Mouse (Mus musculus): ENCODE results near the gene Nub1. TPM values are rescaled to one million over a fixed set of nuclear protein-coding genes. Genes with fewer than 3 reads are reported as not detected.

The Nub1 gene
- total RNA-seq, 4 experiments from 2014 or later, result 85.4 to 91.5 (median 86.1) TPM

DNA sequence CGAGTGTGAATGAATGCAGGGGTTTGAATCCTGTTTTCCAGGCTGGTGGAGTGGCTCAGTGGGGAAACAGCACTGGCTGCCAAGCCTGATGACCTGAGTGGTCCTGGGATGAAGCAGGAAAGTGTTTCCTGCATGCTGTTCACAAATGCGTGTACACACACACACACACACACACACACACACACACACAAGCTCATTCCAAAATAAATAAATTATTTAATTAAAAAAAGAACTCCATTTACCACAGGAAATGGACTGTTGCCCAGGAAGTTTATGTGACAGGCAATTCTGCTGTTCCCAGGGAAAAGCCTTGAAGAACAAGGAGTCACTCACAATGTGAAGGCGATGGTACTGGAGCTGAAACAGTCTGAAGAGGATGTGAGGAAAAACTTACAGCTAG, 11.4 kb downstream of the Nub1 start:
- DNase-seq (ENCODE audit: low spot score in 2 of 2), result no peak

DNA sequence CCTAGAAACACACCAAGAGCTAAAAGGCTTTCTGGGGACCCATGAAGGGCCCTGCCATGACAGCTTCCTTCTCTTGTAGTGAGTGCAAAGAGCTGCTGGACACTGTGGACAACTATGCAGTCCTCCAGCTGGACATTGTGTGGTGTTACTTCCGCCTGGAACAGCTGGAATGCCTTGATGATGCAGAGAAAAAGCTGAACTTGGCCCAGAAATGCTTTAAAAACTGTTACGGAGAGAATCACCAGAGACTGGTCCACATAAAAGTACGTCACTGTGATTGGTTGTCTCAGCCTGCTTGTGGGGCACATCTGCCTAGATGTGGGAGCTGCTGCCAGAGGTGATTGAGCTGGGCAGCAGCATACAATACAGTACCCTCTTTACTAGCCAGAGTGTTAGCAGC, 15.9 kb downstream of the Nub1 start:
- DNase-seq (ENCODE audit: low spot score in 2 of 2), result no peak

DNA sequence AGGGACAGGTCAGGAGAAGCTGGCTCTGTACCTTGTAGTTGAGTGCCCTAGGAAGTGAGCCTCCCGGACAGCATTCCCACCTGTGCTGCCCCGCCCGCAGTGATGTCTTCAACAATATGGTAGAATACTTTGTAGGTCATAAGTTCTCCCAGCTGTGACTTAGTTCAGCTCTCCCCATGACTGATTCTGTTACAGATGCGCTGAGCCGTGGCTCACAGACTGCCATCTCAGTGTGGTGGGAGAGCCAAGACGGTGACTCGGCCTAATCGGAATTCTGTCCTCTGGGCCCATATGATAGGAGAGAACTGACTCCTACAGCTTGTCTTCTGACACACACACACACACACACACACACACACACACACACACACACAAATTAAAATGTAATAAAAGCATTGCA, 19.3 kb downstream of the Nub1 start:
- no peak for DNase-seq (ENCODE audit: low spot score in 2 of 2)

DNA sequence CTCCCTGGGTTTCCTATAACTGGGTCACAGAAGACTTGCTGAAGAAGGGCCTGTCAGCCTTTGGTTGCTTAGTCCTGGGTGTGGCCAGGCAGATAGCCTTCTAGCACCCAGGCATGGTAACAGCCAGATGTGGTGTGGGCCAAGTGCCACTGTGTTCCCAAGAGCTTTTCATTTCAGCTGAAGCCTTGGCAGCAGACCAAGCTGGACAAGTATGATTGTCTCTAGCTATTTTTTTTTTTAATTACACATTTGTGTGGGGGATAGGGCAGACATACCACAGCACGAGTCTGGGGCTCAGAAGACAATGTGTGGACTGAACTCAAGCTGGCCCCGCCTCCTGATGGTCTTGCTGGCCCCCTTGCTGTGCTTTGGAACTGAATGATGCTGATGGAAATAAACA, 24.6 kb downstream of the Nub1 start:
- no peak for DNase-seq (ENCODE audit: low spot score in 2 of 2)

DNA sequence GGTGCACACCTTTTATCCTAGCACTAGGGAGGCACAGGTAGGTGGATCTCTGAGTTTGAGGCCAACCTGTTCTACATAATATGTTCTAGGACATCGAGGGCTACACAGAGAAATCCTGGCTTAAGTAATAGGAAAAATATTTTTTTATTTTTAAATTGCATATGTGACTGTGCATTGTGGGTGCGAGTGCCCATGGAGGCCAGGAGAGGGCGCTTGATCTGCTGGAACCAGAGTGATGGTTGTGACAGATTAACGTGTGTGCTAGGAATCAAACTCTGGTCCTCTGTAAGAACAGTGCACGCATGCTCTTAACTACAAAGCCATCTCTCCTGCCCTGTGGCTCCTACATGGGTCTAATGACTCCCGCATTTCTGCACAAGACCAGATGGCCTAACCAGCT, 26.3 kb downstream of the Nub1 start:
- no peak for DNase-seq (ENCODE audit: low spot score in 2 of 2)

DNA sequence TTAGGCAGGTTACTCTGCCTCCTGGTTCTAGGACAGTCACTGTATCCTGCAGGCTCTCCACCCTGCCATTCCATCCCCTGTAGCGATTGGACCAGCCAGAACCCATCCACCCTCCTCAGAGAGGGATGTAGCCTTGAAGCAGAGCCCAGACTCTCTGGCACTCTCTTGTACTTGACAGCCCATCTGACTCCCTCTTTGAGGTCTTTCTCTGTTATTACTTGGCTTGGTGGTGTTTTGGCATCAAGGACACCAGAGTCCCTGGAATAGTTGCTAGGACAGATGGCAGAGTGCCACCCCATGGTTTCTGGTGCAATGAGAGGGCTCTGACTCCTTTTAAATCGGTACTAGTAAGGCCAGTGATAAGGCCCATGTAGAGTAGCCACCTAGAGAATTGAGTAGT, 27.9 kb downstream of the Nub1 start:
- DNase-seq (ENCODE audit: low spot score in 2 of 2), result no peak

DNA sequence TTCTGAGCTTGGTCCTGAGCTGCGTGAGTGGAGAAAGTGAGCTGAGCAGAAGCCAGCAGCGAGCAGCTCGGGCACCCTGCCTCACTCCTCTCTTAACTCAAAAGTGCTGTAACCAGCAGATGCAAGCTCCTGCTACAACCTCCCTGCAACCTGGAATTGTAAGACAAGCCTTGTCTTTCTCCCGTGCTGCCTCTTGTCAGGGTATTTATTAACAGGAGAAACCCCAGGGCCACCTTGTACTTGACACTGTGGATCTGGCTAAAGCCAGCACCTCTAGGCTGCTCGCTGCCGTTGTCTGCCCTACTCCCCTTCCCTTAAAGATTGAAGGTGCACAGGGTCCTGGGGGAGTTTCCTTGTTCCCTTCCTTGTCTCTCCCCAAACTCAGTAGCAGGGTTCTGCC, 28.7 kb downstream of the Nub1 start:
- DNase-seq (ENCODE audit: low spot score in 2 of 2), result no peak

DNA sequence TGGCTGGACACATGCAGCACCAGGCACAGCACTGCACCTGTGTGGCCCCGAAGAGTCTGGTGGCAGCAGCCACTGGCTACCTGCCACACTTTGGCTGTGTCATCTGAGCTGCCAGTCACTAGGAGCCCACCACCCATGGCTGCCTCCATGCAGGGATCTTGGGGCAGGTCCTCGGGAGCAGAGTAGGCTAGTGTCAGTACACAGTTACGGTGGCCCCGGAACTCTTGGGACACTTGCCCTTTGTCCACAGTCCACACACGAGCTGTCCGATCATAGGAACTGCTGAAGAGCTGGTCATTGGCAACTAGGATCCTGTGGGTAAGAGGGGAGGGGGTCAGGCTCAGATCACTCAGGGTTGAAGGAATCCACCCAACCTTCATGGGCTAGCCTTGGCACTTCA, 32.7 kb downstream of the Nub1 start:
- no peak for DNase-seq (ENCODE audit: low spot score in 2 of 2)

DNA sequence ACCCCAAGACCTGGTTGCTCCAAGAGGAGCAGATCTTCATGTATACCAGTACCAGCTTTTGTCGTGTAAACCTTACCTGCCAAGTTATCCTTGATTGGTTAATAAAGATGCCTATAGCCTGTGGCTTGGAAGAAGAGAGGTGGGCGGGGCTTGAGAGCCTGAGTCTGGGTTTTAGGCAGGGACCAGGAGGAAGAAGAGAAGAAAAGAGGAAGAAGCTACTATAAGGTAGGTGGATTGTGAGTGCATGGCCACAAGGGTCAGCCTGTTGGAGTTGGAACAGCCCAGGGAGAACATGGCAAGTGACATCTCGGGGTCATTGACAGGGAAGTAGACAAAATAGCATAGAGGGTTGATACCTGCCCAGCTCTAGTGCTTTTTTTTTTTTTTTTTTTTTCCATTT, 34.5 kb downstream of the Nub1 start:
- no peak for DNase-seq (ENCODE audit: low spot score in 2 of 2)

DNA sequence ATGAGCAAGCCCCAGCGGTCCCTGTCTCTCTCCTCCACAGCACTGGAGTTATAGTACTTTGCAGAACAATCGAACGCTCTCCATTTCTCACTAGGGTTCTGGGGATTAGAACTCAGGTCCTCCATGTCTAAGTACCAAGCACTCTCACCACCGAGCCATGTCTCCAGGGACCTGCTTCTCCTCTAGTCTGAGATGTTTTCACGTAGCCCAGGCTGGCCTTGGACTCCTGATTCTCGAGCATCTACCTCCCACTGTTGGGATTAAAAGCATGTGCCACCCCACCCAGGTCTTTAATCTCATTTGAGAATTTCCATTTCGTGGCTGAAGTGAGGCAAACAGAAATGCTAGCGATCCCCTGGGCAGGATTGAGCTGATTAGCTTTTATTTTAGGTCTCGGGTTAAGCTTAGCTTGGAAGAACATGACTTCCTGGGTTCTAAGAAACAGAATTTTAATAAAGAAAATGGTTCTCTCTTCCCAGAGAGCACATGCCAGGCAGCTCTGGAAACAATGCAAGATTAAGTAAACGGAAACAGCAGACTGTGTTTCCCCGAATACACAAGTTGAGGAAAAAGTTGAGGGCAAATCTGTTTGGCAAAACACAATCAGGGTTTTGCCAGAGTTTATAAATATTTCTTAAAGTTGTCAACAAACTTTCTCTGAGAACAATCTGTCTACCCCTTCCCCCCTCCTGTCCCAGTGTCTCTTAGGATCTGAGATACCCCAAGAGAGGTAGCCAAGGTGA, 38.4 kb downstream of the Nub1 start:
- DNase-seq (ENCODE audit: low spot score in 2 of 2), result no peak

DNA sequence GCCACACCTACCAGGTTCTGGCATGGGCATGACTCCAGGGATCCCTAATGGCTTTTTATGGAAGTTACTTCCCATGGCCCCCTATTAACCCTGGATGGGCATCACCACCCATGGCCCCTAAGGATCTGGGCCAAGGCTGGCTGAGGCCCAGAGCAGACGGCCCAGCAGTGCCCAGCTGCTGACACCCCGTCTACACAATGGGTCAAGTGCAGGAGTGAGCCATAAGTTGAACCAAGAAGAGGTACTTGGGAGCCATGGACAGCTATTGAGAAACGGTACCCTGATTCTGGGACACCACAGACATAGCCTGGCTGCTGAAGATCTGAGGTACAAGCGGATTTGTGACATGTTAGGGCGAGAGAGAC, 38.9 kb downstream of the Nub1 start:
- DNase-seq (ENCODE audit: low spot score in 2 of 2), result no peak

DNA sequence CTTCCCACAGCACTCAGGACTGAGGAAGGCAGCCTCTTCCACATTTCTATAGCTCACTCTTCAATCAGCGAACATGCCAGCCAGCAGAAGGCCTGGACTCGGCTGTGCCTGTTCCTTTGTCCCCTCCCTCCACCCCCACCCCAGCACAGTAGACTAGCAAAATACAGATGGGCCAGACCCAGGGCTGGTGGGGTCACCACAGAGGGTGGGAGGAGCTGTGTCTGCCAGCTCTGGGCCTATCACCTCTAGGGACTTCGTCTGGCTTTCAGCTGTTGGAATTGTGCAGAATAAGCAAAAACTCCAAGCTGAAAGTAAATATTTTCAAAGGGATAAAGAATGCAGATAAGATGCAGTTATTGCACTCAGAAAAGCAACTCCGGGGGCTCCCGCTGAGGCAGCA, 39.5 kb downstream of the Nub1 start:
- DNase-seq (ENCODE audit: low spot score in 2 of 2), result no peak

DNA sequence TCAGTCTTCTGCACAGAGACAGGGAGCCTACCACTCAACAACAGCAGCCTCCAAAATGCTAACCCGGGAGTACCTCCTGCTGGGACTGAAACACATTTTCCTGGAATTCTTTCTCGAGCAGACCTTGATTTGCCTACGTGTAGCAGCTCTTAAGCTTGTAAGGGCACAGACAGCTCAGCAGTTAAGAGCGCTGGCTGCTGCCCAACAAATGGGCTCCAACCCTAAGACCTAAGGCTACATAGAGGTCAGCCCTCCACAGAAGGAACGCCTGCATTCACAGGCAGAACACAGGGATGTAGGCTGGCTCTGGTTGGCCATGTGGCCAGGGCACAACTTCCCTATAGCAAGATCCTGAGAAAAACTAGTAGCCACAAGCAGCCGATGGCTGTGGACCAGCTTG, 40.6 kb downstream of the Nub1 start:
- no peak for DNase-seq (ENCODE audit: low spot score in 2 of 2)

DNA sequence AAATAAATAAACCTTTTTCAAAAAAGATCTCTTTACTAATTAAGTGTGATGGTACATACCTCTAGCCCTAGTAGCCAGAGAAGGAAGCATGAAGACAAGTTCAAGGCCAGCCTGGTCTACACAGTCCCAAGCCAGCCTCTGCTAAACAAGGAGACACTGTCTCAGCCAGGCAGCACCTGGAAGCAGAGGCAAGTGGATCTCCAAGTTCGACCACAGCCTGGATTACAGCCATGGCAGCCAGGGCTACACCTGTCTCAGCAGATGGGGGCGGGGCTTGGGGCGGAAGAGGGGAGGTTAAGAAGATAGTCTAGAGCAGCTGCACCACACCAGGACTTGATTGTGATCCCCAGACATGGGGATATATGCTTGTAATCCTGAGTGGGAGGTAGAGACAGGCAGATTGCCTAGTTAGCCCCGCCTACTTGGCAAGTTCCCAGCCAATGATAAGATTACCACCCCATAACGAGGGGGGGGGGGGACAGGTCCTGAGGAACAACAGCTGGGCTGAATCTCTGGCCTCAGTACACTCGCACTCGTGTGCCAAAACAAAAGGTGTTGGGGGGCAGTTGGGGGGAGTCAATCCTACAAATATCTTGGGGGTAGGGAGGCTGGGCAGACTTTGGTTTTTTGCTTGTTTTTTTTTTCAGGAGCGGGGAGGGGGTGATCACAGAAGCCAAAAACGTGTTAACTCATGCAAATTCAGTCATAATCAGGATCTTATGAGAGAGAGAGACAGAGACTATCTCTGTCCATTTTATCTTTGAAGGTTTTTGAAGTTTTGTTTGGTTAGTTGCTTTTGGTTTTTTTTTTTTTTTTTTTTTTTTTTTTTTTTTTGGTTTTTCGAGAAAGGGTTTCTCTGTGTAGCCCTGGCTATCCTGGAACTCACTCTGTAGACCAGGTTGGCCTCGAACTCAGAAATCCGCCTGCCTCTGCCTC, 41.8 kb downstream of the Nub1 start:
- no peak for DNase-seq (ENCODE audit: low spot score in 2 of 2)

DNA sequence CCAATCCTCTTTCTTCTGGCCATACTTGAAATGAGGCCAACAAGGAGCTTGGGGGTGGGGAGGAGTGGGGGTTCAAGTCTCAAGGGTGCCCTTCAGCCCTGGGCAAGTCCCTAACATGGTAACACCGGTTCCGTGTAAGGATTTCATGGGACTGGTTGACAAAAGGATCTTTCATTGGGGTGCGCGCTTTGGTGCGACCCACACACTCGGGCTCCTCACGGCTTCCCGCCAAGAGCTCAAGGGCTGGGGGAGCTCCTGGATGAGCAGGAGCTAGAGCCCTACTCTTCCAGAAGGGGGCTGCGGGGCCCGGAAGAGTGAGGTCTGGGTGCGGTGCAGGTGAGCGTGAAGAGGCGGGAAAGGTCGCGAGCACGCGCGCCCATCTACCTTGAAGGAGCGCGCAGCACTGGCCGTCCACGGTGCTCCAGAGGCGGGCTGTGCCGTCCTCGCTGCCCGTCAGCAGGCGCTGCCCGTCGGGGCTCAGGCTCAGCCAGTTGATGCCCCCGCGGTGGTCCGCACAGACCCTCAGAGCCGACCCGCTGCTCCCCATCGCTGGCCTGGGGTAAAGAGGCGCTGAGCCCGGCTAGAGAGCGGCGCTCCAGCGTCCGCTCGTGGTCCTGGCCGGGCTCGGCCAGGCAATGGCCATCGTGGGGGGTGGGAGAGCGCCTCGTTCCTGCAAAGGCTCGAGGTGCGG, 44.6 kb downstream of the Nub1 start:
- DNase-seq (ENCODE audit: low spot score in 2 of 2), result no peak

DNA sequence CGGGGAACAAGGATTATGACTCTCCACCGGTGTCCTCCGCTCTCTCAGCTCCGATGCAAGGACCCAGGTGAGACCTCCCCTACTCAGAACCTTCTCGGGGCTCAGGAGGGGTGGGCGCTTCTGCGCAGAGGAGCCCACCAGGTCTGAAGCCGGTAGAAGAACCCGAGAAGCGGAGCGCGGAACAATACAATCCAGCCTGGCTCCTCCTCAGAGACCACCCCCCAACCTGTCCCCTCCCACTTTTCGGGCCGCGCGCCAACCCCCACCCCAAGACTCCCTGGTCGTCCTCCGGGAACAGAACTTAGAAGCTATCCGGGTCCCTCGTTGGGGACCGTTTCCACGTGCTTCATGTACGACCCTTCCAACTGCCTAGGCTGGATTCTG, 45.1 kb downstream of the Nub1 start, which contains the start of gene Wdr86:
Gene Wdr86, minus strand, starts transcription at position 240 of the 384 bp plus-strand sequence.
- DNase-seq (ENCODE audit: low spot score in 2 of 2), result no peak

DNA sequence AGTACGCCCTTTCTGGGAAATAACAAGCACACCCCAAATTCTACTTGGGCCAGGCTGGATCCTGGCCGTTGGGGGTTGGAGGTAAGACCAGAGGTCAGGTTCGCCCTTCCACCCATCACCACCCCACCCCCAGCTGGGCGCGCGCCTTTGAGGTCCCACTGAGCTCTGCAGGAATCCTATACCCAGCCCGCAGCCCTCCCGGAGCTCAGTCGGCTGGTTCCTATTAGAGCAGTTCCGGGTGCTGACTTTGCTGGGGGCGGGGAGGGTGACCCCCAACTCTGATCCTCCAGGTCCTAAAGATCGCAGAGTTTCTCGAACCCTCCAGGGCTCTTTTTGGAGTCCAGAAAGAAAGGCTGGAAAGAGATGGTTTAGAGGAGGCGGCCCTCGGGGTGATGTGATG, 45.7 kb downstream of the Nub1 start:
- no peak for DNase-seq (ENCODE audit: low spot score in 2 of 2)

DNA sequence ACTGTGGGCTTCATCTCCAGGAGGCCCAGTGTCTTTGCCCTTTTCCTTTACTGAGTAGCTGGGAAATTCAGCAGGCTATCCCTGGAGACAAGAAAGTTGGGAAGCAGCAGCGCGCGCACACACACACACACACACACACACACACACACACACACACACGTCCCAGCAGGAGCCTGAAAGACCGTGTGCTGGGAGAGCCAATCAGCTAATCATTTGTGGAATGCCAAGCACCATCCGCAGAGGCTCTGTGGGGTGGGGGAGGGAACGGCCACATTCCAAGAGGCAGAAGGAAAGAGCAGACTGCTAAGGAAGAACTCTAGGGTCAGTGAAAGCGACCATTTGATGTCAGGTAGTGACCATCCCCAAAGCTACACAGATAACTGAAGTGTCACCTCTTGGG, 47.8 kb downstream of the Nub1 start:
- no peak for DNase-seq (ENCODE audit: low spot score in 2 of 2)

DNA sequence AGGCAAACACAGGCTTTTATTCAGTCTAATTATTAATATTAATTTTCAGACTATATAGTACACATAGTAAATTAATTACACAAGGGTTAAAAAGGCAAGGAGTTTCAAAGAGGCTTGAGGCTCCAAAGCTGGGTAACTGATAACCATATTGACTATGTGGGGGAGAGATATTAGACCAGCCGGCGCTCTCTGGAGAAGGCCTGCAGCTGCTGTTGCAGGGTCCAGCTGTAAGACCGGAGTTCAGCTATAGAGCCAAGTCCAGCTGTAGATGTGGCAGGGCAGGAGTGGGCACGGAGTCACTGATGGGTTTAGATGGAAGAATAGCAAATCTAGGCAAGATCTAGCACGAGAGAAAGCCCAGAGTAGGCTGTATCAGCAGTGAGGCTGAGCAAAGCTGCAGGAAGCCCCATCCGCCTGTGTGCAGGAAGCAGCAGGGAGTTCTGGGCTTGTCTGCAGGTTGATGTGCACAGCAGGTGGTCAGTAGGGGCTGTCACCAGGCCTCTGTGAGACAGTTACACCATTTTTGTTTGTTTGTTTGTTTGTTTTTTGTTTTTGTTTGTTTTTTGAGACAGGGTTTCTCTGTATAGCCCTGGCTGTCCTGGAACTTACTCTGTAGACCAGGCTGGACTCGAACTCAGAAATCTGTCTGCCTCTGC, 48.6 kb downstream of the Nub1 start:
- DNase-seq (ENCODE audit: low spot score in 2 of 2), result no peak

DNA sequence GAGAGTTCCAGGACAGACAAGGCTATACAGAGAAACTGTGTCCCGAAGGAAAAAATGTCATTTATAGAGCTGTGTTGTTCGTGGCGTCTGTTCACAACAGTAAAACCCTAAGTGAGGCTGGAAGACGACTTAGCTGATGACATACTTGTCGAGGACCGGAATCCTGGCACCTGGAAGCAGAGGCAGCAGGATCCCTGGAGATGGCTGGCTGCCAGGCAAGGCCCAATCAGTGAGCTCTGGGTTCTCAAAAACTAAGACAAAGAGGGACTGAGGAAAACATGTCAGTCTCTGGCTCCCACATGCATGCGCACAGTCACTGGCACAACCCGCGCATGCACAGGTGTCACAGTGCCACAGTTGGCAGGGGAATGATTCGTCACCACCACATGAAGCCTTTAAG, 52.3 kb downstream of the Nub1 start:
- no peak for DNase-seq (ENCODE audit: low spot score in 2 of 2)

DNA sequence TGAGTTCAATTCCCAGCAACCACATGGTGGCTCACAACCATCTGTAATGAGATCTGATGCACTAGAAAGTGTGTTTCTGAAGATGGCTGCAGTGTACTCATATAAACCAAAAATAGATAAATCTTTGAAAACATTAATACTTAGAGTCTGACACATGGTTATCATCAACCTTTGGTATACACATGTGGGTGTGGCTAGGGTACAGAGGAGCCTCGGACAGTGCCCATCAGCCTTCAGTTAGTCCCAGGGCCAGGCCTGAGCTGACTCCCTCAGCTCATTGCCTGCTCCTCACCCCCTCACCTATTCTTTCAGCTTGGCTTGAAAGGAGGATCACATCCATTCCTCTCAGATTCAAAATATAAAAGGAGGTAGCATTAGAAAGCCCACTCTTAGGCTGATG, 53.2 kb downstream of the Nub1 start:
- no peak for DNase-seq (ENCODE audit: low spot score in 2 of 2)

Measured in left cerebral cortex, adult 8-10 months (tissue).